19 mouse cellular contexts compared by ENCODE assay signal in genomic region chr8:120673298-120673697, GRCm38 (mm10). TPM values are rescaled to one million over a fixed set of nuclear protein-coding genes. Genes with fewer than 3 reads are reported as not detected.
"Had no signal": no experiment of that assay in that cellular context is flagged by ENCODE, and none has a peak within 500 bp of the region (broad histone marks: within the 10 kb centered on the region; RNA-seq: fewer than 3 reads in every experiment).

No protein-coding gene starts in this region.

- H3K4me3 ChIP-seq: layer of hippocampus, adult 2 months; liver, embryonic 13.5 days; midbrain, embryonic 12.5 days; midbrain, embryonic 15.5 days; neural tube, embryonic 12.5 days; neural tube, embryonic 15.5 days had no signal

- H3K9me3 ChIP-seq: liver, embryonic 13.5 days; midbrain, embryonic 12.5 days; midbrain, embryonic 15.5 days; neural tube, embryonic 12.5 days; neural tube, embryonic 15.5 days had no signal

- H3K27me3 ChIP-seq: liver, embryonic 13.5 days; midbrain, embryonic 12.5 days; midbrain, embryonic 15.5 days; neural tube, embryonic 12.5 days; neural tube, embryonic 15.5 days had no signal

- H3K4me2 ChIP-seq: liver, embryonic 13.5 days; midbrain, embryonic 12.5 days; midbrain, embryonic 15.5 days; neural tube, embryonic 12.5 days; neural tube, embryonic 15.5 days had no signal

- H3K27ac ChIP-seq: kidney, postnatal 0 days; layer of hippocampus, adult 2 months; liver, embryonic 13.5 days; midbrain, embryonic 12.5 days; midbrain, embryonic 15.5 days; neural tube, embryonic 12.5 days; neural tube, embryonic 15.5 days had no signal

- DNase-seq: kidney, adult 2 months; kidney, postnatal 25 days; layer of hippocampus, adult 9-11 months; liver, embryonic 13.5 days; lung, adult 2 months; lung, postnatal 14 days; lung, postnatal 4 days; right cerebral cortex, adult 18-20 months; thymus, adult 18-20 months; thymus, postnatal 36 days had no signal

- H3K9ac ChIP-seq: liver, embryonic 13.5 days; midbrain, embryonic 12.5 days; midbrain, embryonic 15.5 days; neural tube, embryonic 12.5 days; neural tube, embryonic 15.5 days had no signal

- ATAC-seq: midbrain, embryonic 15.5 days had no signal

RNA-seq across cellular contexts. Expression of gene Gm27021, which starts 5.4 kb away (rescaled TPM):
- total RNA-seq: layer of hippocampus, postnatal 25 days; liver, adult 2 months had no signal
- polyA plus RNA-seq: kidney, adult 2 months; liver, adult 2 months; small intestine, adult 2 months had no signal
